In genomic region chr10:80397524-80398173, GRCm38 (mm10) we compare ENCODE assay signal across 9 mouse cellular contexts. TPM values are rescaled to one million over a fixed set of nuclear protein-coding genes. Genes with fewer than 3 reads are reported as not detected.
DNase-seq lines count a peak whose midpoint lies in the region; ATAC-seq and TF ChIP-seq lines count a peak whose summit lies in the region.
"Had no signal": no experiment of that assay in that cellular context is flagged by ENCODE, and none has a peak within 500 bp of the region (broad histone marks: within the 10 kb centered on the region; RNA-seq: fewer than 3 reads in every experiment).

No protein-coding gene starts in this region.

- intact Hi-C loops in left cerebral cortex, postnatal 36 days (cut with DNase I), result no loop called here

- DNase-seq in lung, embryonic 14.5 days, result no peak
- no peak for DNase-seq in lung, adult 2 months
- no peak for DNase-seq in adrenal gland, postnatal 4 days (ENCODE audit: low spot score in 2 of 2)
- no peak for DNase-seq in adrenal gland, adult 2 months
- no peak for DNase-seq in left cerebral cortex, postnatal 36 days (ENCODE audit: low spot score in 2 of 2)
- DNase-seq: thymus, adult 18-20 months had no signal

- H3K4me2 ChIP-seq in lung, embryonic 14.5 days, result peak overlapping the region; percentile 73
- peak overlapping the region; percentile 82 for H3K4me2 ChIP-seq in intestine, postnatal 0 days (replicated peaks; ENCODE audit: low read depth)
- peak overlapping the region; percentile 87 for H3K4me2 ChIP-seq in neural tube, embryonic 14.5 days (ENCODE audit: low read depth, low read length)

- no peak for TF ChIP-seq CTCF in lung, embryonic 14.5 days (IDR thresholded peaks at IDR 0.05; ENCODE audit: low read depth)
- no peak for TF ChIP-seq CTCF in lung, adult 2 months (IDR thresholded peaks at IDR 0.05; ENCODE audit: insufficient read depth, low read length)
- TF ChIP-seq CTCF in embryonic fibroblast, embryonic 13.5 days (IDR thresholded peaks at IDR 0.05; ENCODE audit: borderline replicate concordance, insufficient read depth, low read length), result no peak
- TF ChIP-seq CTCF in intestine, postnatal 0 days (IDR thresholded peaks at IDR 0.05; ENCODE audit: low read depth), result no peak

- no peak for ATAC-seq in lung, embryonic 14.5 days (ENCODE audit: insufficient read depth)
- ATAC-seq in intestine, postnatal 0 days, result no peak
- no peak for ATAC-seq in neural tube, embryonic 14.5 days (ENCODE audit: low read depth)

- 30% methylated on average over 8 of the region's 8 CpGs for WGBS in lung, embryonic 14.5 days
- 41% methylated on average over 8 of the region's 8 CpGs for WGBS in lung, adult 2 months
- WGBS in intestine, postnatal 0 days, result 29% methylated on average over 8 of the region's 8 CpGs
- WGBS in neural tube, embryonic 14.5 days, result 46% methylated on average over 8 of the region's 8 CpGs

- no peak for TF ChIP-seq POLR2A in lung, adult 2 months (IDR thresholded peaks at IDR 0.05; ENCODE audit: borderline replicate concordance, extremely low read depth, low read depth, low read length)
- 0 out of 2 replicates have a peak, but pooled peaks have one; percentile 4 for TF ChIP-seq POLR2A in embryonic fibroblast, embryonic 13.5 days (IDR thresholded peaks at IDR 0.05; ENCODE audit: low read depth, low read length)

- no peaks in the 10 kb centered on the region for H3K9me3 ChIP-seq in lung, embryonic 14.5 days (ENCODE audit: low read depth, low read length)
- no peaks in the 10 kb centered on the region for H3K9me3 ChIP-seq in intestine, postnatal 0 days (ENCODE audit: control insufficient read depth)
- H3K9me3 ChIP-seq in neural tube, embryonic 14.5 days (ENCODE audit: control insufficient read depth, low read length), result no peaks in the 10 kb centered on the region

- peak overlapping the region; percentile 96 for H3K9ac ChIP-seq in lung, embryonic 14.5 days
- H3K9ac ChIP-seq in intestine, postnatal 0 days (ENCODE audit: low read depth, low read length), result no peak overlapping the region
- H3K9ac ChIP-seq in neural tube, embryonic 14.5 days (replicated peaks; ENCODE audit: low read depth, low read length), result peak overlapping the region; percentile 91

- peak overlapping the region; percentile 100 for H3K27ac ChIP-seq in lung, embryonic 14.5 days (ENCODE audit: low read depth)
- no peak overlapping the region for H3K27ac ChIP-seq in embryonic fibroblast, embryonic 13.5 days (ENCODE audit: insufficient read depth, low read length)
- no peak overlapping the region for H3K27ac ChIP-seq in intestine, postnatal 0 days (ENCODE audit: low read depth, low read length)
- peak overlapping the region; percentile 98 for H3K27ac ChIP-seq in neural tube, embryonic 14.5 days (ENCODE audit: low read depth, low read length)

- peaks cover 11% of the 10 kb centered on the region; the same call in 1 of the 2 replicates for H3K4me1 ChIP-seq in lung, embryonic 14.5 days (ENCODE audit: insufficient read depth)
- peaks cover 14% of the 10 kb centered on the region for H3K4me1 ChIP-seq in lung, adult 2 months (ENCODE audit: control insufficient read depth, insufficient read depth, low read length)
- peaks cover 3% of the 10 kb centered on the region; the same call in 1 of the 2 replicates for H3K4me1 ChIP-seq in embryonic fibroblast, embryonic 13.5 days (ENCODE audit: control insufficient read depth, insufficient read depth, low read length)
- H3K4me1 ChIP-seq in intestine, postnatal 0 days (replicated peaks; ENCODE audit: control insufficient read depth, insufficient read depth, low read length), result peaks cover 6% of the 10 kb centered on the region
- H3K4me1 ChIP-seq in neural tube, embryonic 14.5 days (ENCODE audit: control insufficient read depth, insufficient read depth, low read length), result peaks cover 20% of the 10 kb centered on the region

- H3K4me3 ChIP-seq in lung, embryonic 14.5 days (ENCODE audit: low read depth, low read length), result peak overlapping the region; percentile 82
- H3K4me3 ChIP-seq in lung, adult 2 months (replicated peaks; ENCODE audit: extremely low read depth, low read depth, low read length), result no peak overlapping the region
- peak overlapping the region; percentile 62 for H3K4me3 ChIP-seq in embryonic fibroblast, embryonic 13.5 days (ENCODE audit: insufficient read depth, low read length)
- H3K4me3 ChIP-seq in intestine, postnatal 0 days (ENCODE audit: low read depth, low read length), result peak overlapping the region; percentile 76; the same call in 1 of the 2 replicates
- H3K4me3 ChIP-seq in neural tube, embryonic 14.5 days (ENCODE audit: low read depth, low read length), result peak overlapping the region; percentile 67

- H3K27me3 ChIP-seq in lung, embryonic 14.5 days (ENCODE audit: insufficient read depth, low read length), result no peaks in the 10 kb centered on the region
- H3K27me3 ChIP-seq in intestine, postnatal 0 days (replicated peaks; ENCODE audit: control insufficient read depth, insufficient read depth, low read length), result no peaks in the 10 kb centered on the region
- no peaks in the 10 kb centered on the region for H3K27me3 ChIP-seq in neural tube, embryonic 14.5 days (ENCODE audit: control insufficient read depth, insufficient read depth, low read length)

- H3K36me3 ChIP-seq in lung, embryonic 14.5 days (ENCODE audit: insufficient read depth), result peaks cover 65% of the 10 kb centered on the region
- H3K36me3 ChIP-seq in intestine, postnatal 0 days (ENCODE audit: control insufficient read depth, insufficient read depth), result peaks cover 43% of the 10 kb centered on the region
- H3K36me3 ChIP-seq in neural tube, embryonic 14.5 days (ENCODE audit: control insufficient read depth, insufficient read depth, low read length), result peaks cover 38% of the 10 kb centered on the region

RNA-seq across cellular contexts. Expression of gene Mbd3, which starts 1.7 kb away (rescaled TPM):
- 224 and 268 TPM in 2 replicates for polyA plus RNA-seq in lung, embryonic 14.5 days (2014; fragmentation: Nextera tagmentation; extraction: Ambion mirVana)
- 131 and 143 TPM in 2 replicates for polyA plus RNA-seq in lung, adult 2 months (2012; rRNA removed)
- 83.3 and 99.1 TPM in 2 replicates for polyA plus RNA-seq in embryonic fibroblast, embryonic 13.5 days (2011; ENCODE audit: insufficient read length, low read depth, missing spikeins)
- 48.0 and 51.0 TPM in 2 replicates for polyA plus RNA-seq in intestine, postnatal 0 days (2015; fragmentation: Nextera tagmentation; extraction: Ambion mirVana)
- 162 and 166 TPM in 2 replicates for polyA plus RNA-seq in neural tube, embryonic 14.5 days (2014; fragmentation: Nextera tagmentation; extraction: Ambion mirVana)
- total RNA-seq in adrenal gland, postnatal 4 days (2021), result 100 to 1,000 TPM; 142 to 147 TPM
- 100 to 1,000 TPM; 125 to 146 TPM for total RNA-seq in adrenal gland, adult 2 months (2021)
- polyA plus RNA-seq in adrenal gland, adult 2 months (2012; rRNA removed), result 158 and 165 TPM in 2 replicates
- total RNA-seq in left cerebral cortex, postnatal 36 days (2021), result 100 to 1,000 TPM; 147 to 150 TPM

RNA-seq across cellular contexts. Expression of gene Uqcr11, which starts 9.0 kb away (rescaled TPM):
- polyA plus RNA-seq in lung, embryonic 14.5 days (2014; fragmentation: Nextera tagmentation; extraction: Ambion mirVana), result 663 and 669 TPM in 2 replicates
- polyA plus RNA-seq in lung, adult 2 months (2012; rRNA removed), result 1,202 and 1,263 TPM in 2 replicates
- 182 and 231 TPM in 2 replicates for polyA plus RNA-seq in embryonic fibroblast, embryonic 13.5 days (2011; ENCODE audit: insufficient read length, low read depth, missing spikeins)
- 1,032 and 1,082 TPM in 2 replicates for polyA plus RNA-seq in intestine, postnatal 0 days (2015; fragmentation: Nextera tagmentation; extraction: Ambion mirVana)
- 674 and 791 TPM in 2 replicates for polyA plus RNA-seq in neural tube, embryonic 14.5 days (2014; fragmentation: Nextera tagmentation; extraction: Ambion mirVana)
- 100 to 1,000 TPM; 535 to 613 TPM for total RNA-seq in adrenal gland, postnatal 4 days (2021)
- total RNA-seq in adrenal gland, adult 2 months (2021), result 1,000 to 10,000 TPM in 1 of 2 experiments, 100 to 1,000 TPM in 1; 714 to 1,027 TPM
- 2,955 and 2,958 TPM in 2 replicates for polyA plus RNA-seq in adrenal gland, adult 2 months (2012; rRNA removed)
- 100 to 1,000 TPM; 411 to 444 TPM for total RNA-seq in left cerebral cortex, postnatal 36 days (2021)

RNA-seq across cellular contexts. Expression of gene Mex3d, which starts 10.2 kb away (rescaled TPM):
- polyA plus RNA-seq in lung, embryonic 14.5 days (2014; fragmentation: Nextera tagmentation; extraction: Ambion mirVana), result 7.4 and 8.6 TPM in 2 replicates
- polyA plus RNA-seq in lung, adult 2 months (2012; rRNA removed), result 37.5 and 48.3 TPM in 2 replicates
- 39.1 and 40.4 TPM in 2 replicates for polyA plus RNA-seq in embryonic fibroblast, embryonic 13.5 days (2011; ENCODE audit: insufficient read length, low read depth, missing spikeins)
- polyA plus RNA-seq in intestine, postnatal 0 days (2015; fragmentation: Nextera tagmentation; extraction: Ambion mirVana), result 3.2 and 4.2 TPM in 2 replicates
- 11.5 and 12.2 TPM in 2 replicates for polyA plus RNA-seq in neural tube, embryonic 14.5 days (2014; fragmentation: Nextera tagmentation; extraction: Ambion mirVana)
- 10 to 100 TPM; 25.4 to 26.7 TPM for total RNA-seq in adrenal gland, postnatal 4 days (2021)
- 10 to 100 TPM; 19.2 to 19.5 TPM for total RNA-seq in adrenal gland, adult 2 months (2021)
- polyA plus RNA-seq in adrenal gland, adult 2 months (2012; rRNA removed), result 60.7 and 61.5 TPM in 2 replicates
- 10 to 100 TPM; 18.1 to 23.4 TPM for total RNA-seq in left cerebral cortex, postnatal 36 days (2021)

RNA-seq across cellular contexts. Expression of gene Tcf3, which starts 35.8 kb away (rescaled TPM):
- polyA plus RNA-seq in lung, embryonic 14.5 days (2014; fragmentation: Nextera tagmentation; extraction: Ambion mirVana), result 148 and 175 TPM in 2 replicates
- polyA plus RNA-seq in lung, adult 2 months (2012; rRNA removed), result 94.7 and 98.6 TPM in 2 replicates
- 64.8 and 72.9 TPM in 2 replicates for polyA plus RNA-seq in embryonic fibroblast, embryonic 13.5 days (2011; ENCODE audit: insufficient read length, low read depth, missing spikeins)
- polyA plus RNA-seq in intestine, postnatal 0 days (2015; fragmentation: Nextera tagmentation; extraction: Ambion mirVana), result 34.1 and 34.5 TPM in 2 replicates
- polyA plus RNA-seq in neural tube, embryonic 14.5 days (2014; fragmentation: Nextera tagmentation; extraction: Ambion mirVana), result 30.4 and 42.1 TPM in 2 replicates
- total RNA-seq in adrenal gland, postnatal 4 days (2021), result 100 to 1,000 TPM; 112 to 116 TPM
- total RNA-seq in adrenal gland, adult 2 months (2021), result 10 to 100 TPM; 46.6 to 55.4 TPM
- polyA plus RNA-seq in adrenal gland, adult 2 months (2012; rRNA removed), result 148 and 152 TPM in 2 replicates
- total RNA-seq in left cerebral cortex, postnatal 36 days (2021), result 10 to 100 TPM; 26.0 to 28.3 TPM

RNA-seq across cellular contexts. Expression of gene Plk5, which starts 41.4 kb away (rescaled TPM):
- 0.61 and 0.77 TPM in 2 replicates for polyA plus RNA-seq in lung, embryonic 14.5 days (2014; fragmentation: Nextera tagmentation; extraction: Ambion mirVana)
- 5.5 and 6.0 TPM in 2 replicates for polyA plus RNA-seq in lung, adult 2 months (2012; rRNA removed)
- not detected in 2 replicates for polyA plus RNA-seq in embryonic fibroblast, embryonic 13.5 days (2011; ENCODE audit: insufficient read length, low read depth, missing spikeins)
- polyA plus RNA-seq in intestine, postnatal 0 days (2015; fragmentation: Nextera tagmentation; extraction: Ambion mirVana), result 0.09 and 0.20 TPM in 2 replicates
- polyA plus RNA-seq in neural tube, embryonic 14.5 days (2014; fragmentation: Nextera tagmentation; extraction: Ambion mirVana), result 2.4 and 3.4 TPM in 2 replicates
- total RNA-seq in adrenal gland, postnatal 4 days (2021), result under 1 TPM in 1 of 2 experiments, not detected in 1; 0.36 TPM
- total RNA-seq in adrenal gland, adult 2 months (2021), result under 1 TPM; 0.14 to 0.45 TPM
- 1.5 and 2.6 TPM in 2 replicates for polyA plus RNA-seq in adrenal gland, adult 2 months (2012; rRNA removed)
- 10 to 100 TPM; 16.9 to 33.1 TPM for total RNA-seq in left cerebral cortex, postnatal 36 days (2021)

Comparison
In these comparisons a context has a peak if more than half of its experiments do, and no peak if none do; other contexts are left out.
1. H3K27ac ChIP-seq: peak in lung, embryonic 14.5 days (single experiment) and neural tube, embryonic 14.5 days (single experiment); none in embryonic fibroblast, embryonic 13.5 days (single experiment) and intestine, postnatal 0 days (single experiment).
2. Peak in every context shown above with its lines, with median percentiles within 50 percentile points of each other: H3K4me2 ChIP-seq.